Mouse (Mus musculus): ENCODE measurements around the gene Map1lc3a.
A peak's percentile ranks its signal among the peaks of the same experiment; 100 is the strongest.

Gene Map1lc3a

GRCm38 (mm10) chr2:155285744-155286143 lies 9.6 kb downstream of the Map1lc3a start:
- no peak for DNase-seq (ENCODE audit: low spot score)

- DNase-seq (ENCODE audit: low spot score): no peak
Observed at GRCm38 (mm10) chr2:155287456-155288250, 11.6 kb downstream of the Map1lc3a start.

GRCm38 (mm10) chr2:155290066-155290465 lies 14.0 kb downstream of the Map1lc3a start:
- no peak for DNase-seq (ENCODE audit: low spot score)

- DNase-seq (ENCODE audit: low spot score): no peak
Observed at GRCm38 (mm10) chr2:155293382-155293781, 17.3 kb downstream of the Map1lc3a start.

GRCm38 (mm10) chr2:155293946-155294345 lies 17.8 kb downstream of the Map1lc3a start:
- DNase-seq (ENCODE audit: low spot score): no peak

GRCm38 (mm10) chr2:155295453-155295852 lies 19.4 kb downstream of the Map1lc3a start:
- DNase-seq (ENCODE audit: low spot score): no peak

- no peak for DNase-seq (ENCODE audit: low spot score)
Observed at GRCm38 (mm10) chr2:155299563-155299962, 23.5 kb downstream of the Map1lc3a start.

GRCm38 (mm10) chr2:155308936-155309592 lies 33.0 kb downstream of the Map1lc3a start:
- DNase-seq (ENCODE audit: low spot score): no peak

GRCm38 (mm10) chr2:155313671-155314070 lies 37.6 kb downstream of the Map1lc3a start:
- no peak for DNase-seq (ENCODE audit: low spot score)

GRCm38 (mm10) chr2:155318618-155319017 lies 42.5 kb downstream of the Map1lc3a start:
- DNase-seq (ENCODE audit: low spot score): no peak

- peak; percentile 43 for DNase-seq (ENCODE audit: low spot score)
Observed at GRCm38 (mm10) chr2:155320596-155320995, 44.5 kb downstream of the Map1lc3a start.

GRCm38 (mm10) chr2:155326001-155326400 lies 49.9 kb downstream of the Map1lc3a start:
- no peak for DNase-seq (ENCODE audit: low spot score)

Measured in testis, postnatal 10 days (tissue).